10 mouse cellular contexts compared by ENCODE assay signal in genomic region chr6:50588251-50588650, GRCm38 (mm10). TPM values are rescaled to one million over a fixed set of nuclear protein-coding genes. Genes with fewer than 3 reads are reported as not detected.
DNase-seq lines count a peak whose midpoint lies in the region; ATAC-seq and TF ChIP-seq lines count a peak whose summit lies in the region.
"Had no signal": no experiment of that assay in that cellular context is flagged by ENCODE, and none has a peak within 500 bp of the region (broad histone marks: within the 10 kb centered on the region; RNA-seq: fewer than 3 reads in every experiment).

No protein-coding gene starts in this region.

- no peaks in the 10 kb centered on the region for H3K79me2 ChIP-seq in C2C12 (ENCODE audit: control insufficient read depth, insufficient read depth)

- 93% methylated on average over 1 of the region's 1 CpGs for WGBS in kidney, embryonic 14.5 days

- H3K9me3 ChIP-seq in kidney, embryonic 14.5 days (ENCODE audit: control insufficient read depth, low read length), result no peaks in the 10 kb centered on the region
- H3K9me3 ChIP-seq: limb, embryonic 15.5 days had no signal

- no peaks in the 10 kb centered on the region for H3K27me3 ChIP-seq in kidney, embryonic 14.5 days (ENCODE audit: control insufficient read depth, insufficient read depth, low read length)
- H3K27me3 ChIP-seq in C2C12 (ENCODE audit: control insufficient read depth, insufficient read depth, insufficient read length), result peaks cover 29% of the 10 kb centered on the region
- H3K27me3 ChIP-seq: limb, embryonic 15.5 days had no signal

- intact Hi-C loops in left cerebral cortex, adult 2 months (cut with DNase I), result no loop called here

- no peaks in the 10 kb centered on the region for H3K79me3 ChIP-seq in C2C12 (ENCODE audit: low read depth)

- TF ChIP-seq CTCF in C2C12 (IDR thresholded peaks at IDR 0.05; ENCODE audit: control insufficient read depth, insufficient read depth, insufficient read length), result peak; percentile 25
- TF ChIP-seq CTCF in left cerebral cortex, adult 2 months (IDR thresholded peaks at IDR 0.05), result peak; percentile 97

- no peak overlapping the region for H3ac ChIP-seq in C2C12 (ENCODE audit: control insufficient read depth, insufficient read length, low read depth)

- H3K27ac ChIP-seq in kidney, embryonic 14.5 days (ENCODE audit: low read depth, low read length), result no peak overlapping the region
- no peak overlapping the region for H3K27ac ChIP-seq in left cerebral cortex, adult 2 months
- H3K27ac ChIP-seq: limb, embryonic 15.5 days had no signal

- H3K9ac ChIP-seq in kidney, embryonic 14.5 days (ENCODE audit: low read depth, low read length), result no peak overlapping the region
- H3K9ac ChIP-seq: limb, embryonic 15.5 days had no signal

- H3K4me2 ChIP-seq in kidney, embryonic 14.5 days (replicated peaks; ENCODE audit: low read depth, low read length), result no peak overlapping the region
- H3K4me2 ChIP-seq: limb, embryonic 15.5 days had no signal

- H3K36me3 ChIP-seq in kidney, embryonic 14.5 days (ENCODE audit: control insufficient read depth, insufficient read depth, low read length), result no peaks in the 10 kb centered on the region
- no peaks in the 10 kb centered on the region for H3K36me3 ChIP-seq in C2C12 (ENCODE audit: control insufficient read depth, insufficient read depth)
- H3K36me3 ChIP-seq: limb, embryonic 15.5 days had no signal

- H3K4me1 ChIP-seq in kidney, embryonic 14.5 days (ENCODE audit: control insufficient read depth, insufficient read depth, low read length), result 0 out of 2 replicates have a peak, but pooled peaks cover 5% of the 10 kb centered on the region
- H3K4me1 ChIP-seq: limb, embryonic 15.5 days had no signal

- no peak overlapping the region for H3K4me3 ChIP-seq in kidney, embryonic 14.5 days (ENCODE audit: low read length)
- no peak overlapping the region for H3K4me3 ChIP-seq in C2C12 (ENCODE audit: insufficient read depth, poor library complexity, severe bottlenecking)
- no peak overlapping the region for H3K4me3 ChIP-seq in left cerebral cortex, adult 2 months
- H3K4me3 ChIP-seq: erythroblast, embryonic 14.5 days; limb, embryonic 15.5 days had no signal

- no peak for ATAC-seq in kidney, embryonic 14.5 days (ENCODE audit: low FRiP score, low TSS enrichment)

- peak; percentile 81 for DNase-seq in kidney, adult 9 months
- peak; percentile 86 for DNase-seq in ES-CJ7 (ENCODE audit: low read depth, low spot score)
- DNase-seq in cerebellum, postnatal 10 days, result peak; percentile 82 to 91
- peak; percentile 38 to 42 for DNase-seq in left cerebral cortex, adult 2 months (ENCODE audit: extremely low spot score in 1 of 2, low spot score in 2 of 2)
- DNase-seq in retina, embryonic 14.5 days (ENCODE audit: low spot score), result peak; percentile 94
- DNase-seq in gastrocnemius, postnatal 4 days (ENCODE audit: low spot score in 2 of 2), result no peak

TF ChIP-seq in C2C12, 6 proteins besides CTCF, POLR2A, EP300 and RAD21:
- TF ChIP-seq FOSL1 (IDR thresholded peaks at IDR 0.05; ENCODE audit: insufficient read depth, low read length, poor library complexity, severe bottlenecking), result no peak
- no peak for TF ChIP-seq USF1 (IDR thresholded peaks at IDR 0.05; ENCODE audit: low read depth)
- TF ChIP-seq CEBPB (IDR thresholded peaks at IDR 0.05; ENCODE audit: low read depth), result no peak
- TF ChIP-seq MYOG (IDR thresholded peaks at IDR 0.05; ENCODE audit: control insufficient read depth, extremely low read depth, insufficient read length), result no peak
- TF ChIP-seq MYOD1 (IDR thresholded peaks at IDR 0.05; ENCODE audit: control insufficient read depth, insufficient read length, low read depth), result no peak
- TF ChIP-seq MAX (IDR thresholded peaks at IDR 0.05), result no peak

RNA-seq across cellular contexts. Expression of gene 4921507P07Rik, which starts 8.2 kb away (rescaled TPM):
- 1.3 and 1.4 TPM in 2 replicates for polyA plus RNA-seq in kidney, embryonic 14.5 days (2014; fragmentation: Nextera tagmentation; extraction: Ambion mirVana)
- not detected for polyA plus RNA-seq in C2C12 (2012; fragmentation: generic; extraction: Trizol)
- under 1 TPM; 0.42 to 0.57 TPM for total RNA-seq in left cerebral cortex, adult 2 months (2021)
- under 1 TPM; 0.10 to 0.32 TPM for total RNA-seq in gastrocnemius, postnatal 4 days (2021)
- polyA plus RNA-seq: erythroblast, embryonic 14.5 days had no signal

RNA-seq across cellular contexts. Expression of gene Cycs, which starts 21.9 kb away (rescaled TPM):
- 79.5 and 97.6 TPM in 2 replicates for polyA plus RNA-seq in kidney, embryonic 14.5 days (2014; fragmentation: Nextera tagmentation; extraction: Ambion mirVana)
- polyA plus RNA-seq in C2C12 (2012; fragmentation: generic; extraction: Trizol), result 65.5 TPM
- total RNA-seq in left cerebral cortex, adult 2 months (2021), result 10 to 100 TPM; 45.1 to 48.0 TPM
- 10 to 100 TPM; 43.5 to 51.8 TPM for total RNA-seq in gastrocnemius, postnatal 4 days (2021)

Comparison
In these comparisons a context has a peak if more than half of its experiments do, and no peak if none do; other contexts are left out.
1. DNase-seq: peak in kidney, adult 9 months (single experiment), ES-CJ7 (single experiment), cerebellum, postnatal 10 days (2 of 2), left cerebral cortex, adult 2 months (2 of 2) and retina, embryonic 14.5 days (single experiment); none in gastrocnemius, postnatal 4 days (0 of 2).